Mouse (Mus musculus) kidney, adult 2 months (tissue): ENCODE measurements at regions not wholly inside any gene's neighbourhood (a gene's known extent, or its start where the extent isn't known, plus 50 kb on each side); places are given as distances from the start of the nearest gene placed in this dataset.

ENCODE experiments used
- CTCF ChIP-seq: fragments of 200-500 bp; conservative IDR thresholded peaks from 2 replicates; pipeline ENCODE4 v1.5.1; 2011; ENCODE audit warnings: low read depth, mild to moderate bottlenecking, control low read depth, low read length, moderate library complexity, mixed read lengths; ENCODE audit not compliant: insufficient read depth, insufficient read length
- POLR2A ChIP-seq: fragments of 200-500 bp; IDR thresholded peaks from one replicate; pipeline ENCODE4 v1.6.1; 2011; ENCODE audit warnings: low read depth, low read length, control low read depth

DNA sequence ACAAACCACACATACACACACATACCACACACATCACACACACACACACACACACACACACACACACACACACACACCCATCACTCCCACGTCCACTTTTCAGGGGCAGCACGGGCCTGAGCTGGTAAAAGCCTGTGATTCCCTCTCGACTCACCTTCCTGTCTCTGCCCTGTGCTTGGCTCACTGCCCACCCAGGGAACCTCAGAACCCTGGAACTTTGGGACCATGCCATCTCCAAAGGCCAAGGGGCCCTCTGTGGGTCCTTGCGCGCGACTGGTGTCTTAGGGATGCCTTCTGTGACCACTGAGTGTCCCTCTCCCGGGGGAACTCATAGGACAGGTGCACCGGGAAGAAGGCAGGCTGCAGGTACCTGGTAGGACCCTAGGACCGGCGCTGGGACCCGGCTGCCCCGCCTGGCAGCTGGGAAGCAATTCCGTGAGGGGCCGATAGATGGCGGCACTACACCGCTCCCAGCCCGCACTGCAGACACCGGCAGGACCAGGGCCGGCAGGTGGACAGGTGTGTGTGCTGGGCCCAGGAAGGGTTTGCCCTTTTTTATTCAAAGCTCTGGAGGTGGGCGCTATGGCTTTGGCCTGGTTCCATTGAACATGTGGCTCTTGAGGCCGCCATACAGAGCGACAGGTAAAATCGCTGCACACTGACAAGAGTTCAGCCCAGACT, 73.0 kb upstream of the 4931429L15Rik start:
- TF ChIP-seq CTCF (peak; percentile 83), POLR2A (no peak)
